Mouse (Mus musculus) A20 (cell line): ENCODE data around the gene Tmem63b.

Experiments used
- DNase-seq: peaks from one replicate; pipeline ENCODE4 v3.0.0-alpha.2; 2011; ENCODE audit warnings: low read depth, low spot score

Tmem63b gene

DNA sequence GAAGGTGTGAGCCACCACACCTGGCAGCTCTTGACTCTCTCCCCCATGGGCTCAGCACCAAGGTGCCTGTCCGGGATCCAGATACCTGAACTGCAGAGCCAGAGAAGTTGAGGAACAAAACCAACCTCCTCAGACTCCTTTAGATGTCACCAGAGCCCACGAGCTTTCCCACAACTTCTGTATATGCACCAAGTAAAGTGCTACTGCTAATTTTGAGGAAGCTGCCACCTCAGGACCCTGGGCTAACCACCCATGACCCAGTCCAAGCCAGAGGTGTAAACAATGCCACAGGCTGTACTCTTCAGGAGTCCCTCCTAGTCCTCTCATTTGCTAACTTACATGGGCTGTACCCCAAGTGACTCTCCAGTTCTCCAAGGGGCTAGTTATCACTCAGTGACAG is 14.1 kb downstream of the Tmem63b start:
- no peak for DNase-seq

DNA sequence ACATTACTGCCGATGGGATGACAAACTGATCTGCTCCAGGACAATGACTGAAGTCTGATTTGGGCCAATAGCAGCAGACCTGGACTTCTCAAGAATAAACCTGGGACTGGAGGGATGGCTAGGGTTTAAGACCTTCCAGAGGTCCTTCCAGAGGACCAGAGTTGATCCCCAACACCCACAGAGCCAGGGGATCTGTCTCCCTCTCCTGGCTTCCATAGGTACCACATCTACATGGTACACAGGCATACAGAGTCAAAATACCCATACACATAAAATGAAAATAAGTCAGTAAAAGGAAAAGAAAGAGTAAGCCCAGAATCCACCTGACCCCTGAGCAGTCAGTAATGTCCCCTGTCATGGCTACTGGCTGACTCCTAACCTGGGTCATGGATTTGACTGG is 14.9 kb downstream of the Tmem63b start:
- DNase-seq: no peak

DNA sequence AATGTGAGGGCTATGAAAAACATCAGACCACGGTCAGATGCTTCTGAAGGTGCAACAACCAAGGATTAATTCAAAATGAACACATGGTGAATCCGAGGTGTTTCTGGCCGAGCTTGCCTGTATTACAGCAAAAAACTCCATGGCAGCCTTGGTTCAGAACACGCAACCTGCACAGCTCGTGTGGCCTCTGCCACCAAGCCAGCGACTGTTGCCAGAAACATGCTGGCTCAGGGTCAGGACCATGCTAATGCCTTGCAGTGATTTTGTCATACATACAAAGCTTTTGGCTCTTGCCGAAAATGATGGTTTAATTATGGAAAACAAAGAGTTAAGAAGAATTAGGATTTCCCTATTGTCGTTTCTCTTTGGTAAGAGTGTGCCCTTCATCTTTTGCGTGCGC is 18.7 kb downstream of the Tmem63b start:
- DNase-seq: no peak

DNA sequence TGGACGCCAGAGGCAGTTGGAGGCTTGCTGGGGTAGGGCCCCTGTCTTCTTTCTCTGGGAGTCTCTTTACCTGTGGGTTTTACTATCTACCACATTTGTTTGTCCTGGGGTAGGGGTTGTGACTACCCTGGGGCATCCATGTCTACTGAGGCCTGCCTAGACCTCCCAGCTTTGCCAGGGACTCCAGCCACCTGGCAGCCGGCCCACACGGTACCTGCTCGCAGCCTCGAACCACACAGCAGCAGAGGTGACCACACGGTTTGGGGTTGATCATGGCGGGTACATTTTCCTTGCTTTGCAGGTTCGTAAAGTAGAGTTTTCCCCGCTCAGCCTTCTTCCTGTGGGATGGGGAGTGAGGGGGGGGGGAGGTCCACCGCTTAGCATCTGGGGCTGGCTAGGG is 19.2 kb downstream of the Tmem63b start:
- DNase-seq: no peak

DNA sequence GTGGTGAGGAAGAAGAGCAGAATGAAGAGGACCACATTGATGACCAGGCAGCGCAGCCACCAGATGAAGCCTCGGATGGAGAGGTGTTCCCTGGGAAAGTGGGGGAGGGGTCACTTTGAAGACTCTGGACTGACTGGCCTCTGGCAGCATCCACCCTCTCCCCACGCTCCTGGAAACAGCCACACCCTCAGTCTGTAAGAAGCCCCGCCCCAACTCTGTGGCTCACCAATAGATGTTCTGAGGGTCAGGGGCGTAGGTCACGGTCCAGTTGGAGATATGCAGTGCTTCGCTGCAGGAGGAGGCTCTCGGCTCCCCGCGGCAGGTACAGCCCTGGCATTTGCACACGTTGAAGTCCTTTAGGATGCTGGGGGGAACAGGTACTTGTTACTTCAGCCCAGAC is 20.6 kb downstream of the Tmem63b start:
- no peak for DNase-seq

DNA sequence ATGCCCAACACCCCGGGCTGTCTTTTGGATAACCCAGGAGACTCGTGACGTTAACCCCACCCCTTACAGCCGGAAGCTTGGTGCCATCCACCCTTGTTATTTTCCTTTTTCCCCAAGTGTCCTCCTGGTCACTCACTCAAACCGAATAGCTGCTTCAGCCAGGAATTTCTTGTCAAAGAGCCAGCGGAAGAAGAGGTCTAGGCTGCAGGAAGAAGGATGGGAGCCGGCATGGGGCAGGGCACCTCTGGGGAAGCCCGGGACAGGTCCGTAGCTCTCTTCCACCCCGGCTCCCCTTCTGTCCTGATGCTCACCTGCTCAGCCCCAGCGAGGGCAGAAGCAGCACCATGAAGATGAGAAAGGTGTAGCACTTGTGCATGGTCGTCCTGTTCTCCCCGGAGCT is 22.1 kb downstream of the Tmem63b start:
- no peak for DNase-seq

DNA sequence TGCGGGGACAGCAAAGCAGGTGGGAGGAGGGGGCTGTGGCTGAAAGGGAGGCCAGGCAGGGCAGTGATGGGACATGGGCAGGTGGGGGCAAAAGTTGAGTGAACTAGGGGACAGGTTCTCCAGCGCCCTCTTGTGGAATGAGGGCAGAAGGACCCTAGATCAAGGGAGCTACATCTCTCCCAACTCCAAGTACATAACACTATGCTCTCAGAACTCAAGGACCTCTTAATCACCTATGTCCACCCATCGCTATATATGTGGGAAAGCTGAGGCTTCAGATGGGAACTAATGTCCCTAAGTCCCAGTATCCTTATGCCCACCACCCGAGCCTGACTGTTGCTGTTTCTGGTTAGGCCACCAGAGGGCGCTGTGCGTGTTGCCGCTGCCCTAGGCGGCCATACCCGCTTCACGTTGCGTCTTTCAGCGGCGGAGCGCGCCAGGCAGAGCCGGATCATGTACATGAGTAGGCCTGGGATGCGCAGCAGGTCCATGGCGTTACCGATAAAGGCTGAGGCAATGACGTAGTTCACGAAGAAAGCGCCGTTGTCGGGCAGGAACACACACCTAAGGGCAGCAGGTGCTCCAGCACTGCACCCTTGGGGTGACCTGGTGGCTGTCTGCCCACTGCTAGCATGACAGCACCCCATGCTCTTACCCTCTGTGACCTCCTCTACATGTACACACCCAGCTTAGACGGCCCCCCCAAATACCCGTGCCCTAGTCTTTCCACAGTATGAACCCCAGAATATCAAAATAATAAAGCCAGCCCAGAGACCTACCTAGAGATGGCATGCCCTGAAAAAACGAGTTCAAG is 23.4 kb downstream of the Tmem63b start:
- peak; percentile 86 for DNase-seq

DNA sequence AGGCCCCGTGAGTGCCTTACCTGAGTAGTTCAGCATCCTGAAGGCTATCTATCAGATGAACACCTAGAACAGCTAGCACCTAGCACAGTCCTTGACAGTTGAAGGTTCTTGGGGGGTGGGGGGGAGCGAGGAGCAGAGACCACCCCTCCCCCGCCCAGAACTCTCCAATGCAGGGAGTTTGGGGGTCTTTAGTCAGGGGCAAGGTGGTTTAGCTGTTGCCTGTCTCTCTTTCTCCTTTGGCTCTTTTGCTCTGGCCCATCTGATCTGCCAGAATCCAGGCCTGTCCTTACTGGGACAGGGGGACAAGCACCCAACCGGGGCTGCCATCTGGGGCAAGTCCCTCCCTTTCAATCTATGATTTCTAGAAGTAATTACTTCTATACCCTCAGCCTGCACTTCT is 27.5 kb downstream of the Tmem63b start, which contains the start of gene Capn11:
TSS of gene Capn11 (minus strand) at position 101 of the 400 bp plus-strand sequence.
- DNase-seq: no peak

DNA sequence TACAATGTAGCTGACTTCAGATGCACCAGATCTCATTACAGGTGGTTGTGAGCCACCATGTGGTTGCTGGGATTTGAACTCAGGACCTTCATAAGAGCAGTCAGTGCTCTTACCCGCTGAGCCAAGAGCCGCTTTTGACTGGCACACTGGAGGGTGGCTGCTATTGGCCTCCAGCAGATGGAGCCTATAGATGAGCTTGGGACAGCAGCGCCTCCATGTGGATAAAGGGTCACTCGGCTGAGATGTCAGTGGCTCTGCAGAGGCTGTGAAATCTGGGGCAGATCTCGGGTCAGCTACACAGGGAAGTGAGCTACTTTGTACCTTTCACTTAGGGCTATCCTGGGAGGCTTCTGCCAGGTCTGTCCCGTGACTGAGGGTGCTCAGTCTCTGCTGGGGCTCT is 30.9 kb downstream of the Tmem63b start:
- DNase-seq: no peak

DNA sequence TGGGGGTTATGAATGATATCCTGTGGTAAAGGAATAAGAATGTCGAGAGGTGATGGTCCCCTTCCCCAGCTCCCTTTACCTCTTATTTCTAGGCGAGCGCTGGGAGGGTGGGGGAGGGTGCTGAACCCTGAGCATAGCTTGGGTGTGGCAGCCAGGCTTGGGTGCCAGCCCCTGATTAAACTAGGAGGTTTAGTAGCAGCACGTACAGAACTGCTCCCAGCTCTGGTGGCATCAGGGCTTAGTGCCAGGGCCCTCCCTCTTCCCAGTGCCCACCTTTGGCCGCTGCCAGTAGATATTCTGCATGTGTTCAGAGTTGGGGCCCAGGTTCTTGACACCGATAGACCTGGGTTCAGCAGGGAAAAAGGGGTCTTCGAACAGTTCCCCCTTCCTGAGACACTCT is 33.5 kb downstream of the Tmem63b start:
- DNase-seq: no peak

DNA sequence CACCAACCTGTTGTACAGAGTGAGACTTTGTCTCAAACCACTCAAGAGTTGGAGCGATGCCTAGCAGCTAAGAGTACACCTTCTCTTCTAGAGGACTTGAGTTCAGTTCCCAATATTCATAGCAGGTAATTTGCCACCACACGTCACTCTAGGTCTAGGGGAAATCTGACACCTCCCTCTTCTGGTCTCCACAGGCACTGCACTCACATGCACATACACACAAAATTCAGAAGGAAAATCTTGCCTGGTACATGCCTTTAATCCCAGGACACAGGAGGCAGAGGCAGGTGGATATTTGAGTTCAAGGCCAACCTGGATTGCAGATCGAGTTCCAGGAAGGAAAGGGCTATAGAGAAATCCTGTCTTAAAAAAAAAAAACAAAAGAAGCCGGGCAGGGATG is 42.5 kb downstream of the Tmem63b start:
- no peak for DNase-seq

DNA sequence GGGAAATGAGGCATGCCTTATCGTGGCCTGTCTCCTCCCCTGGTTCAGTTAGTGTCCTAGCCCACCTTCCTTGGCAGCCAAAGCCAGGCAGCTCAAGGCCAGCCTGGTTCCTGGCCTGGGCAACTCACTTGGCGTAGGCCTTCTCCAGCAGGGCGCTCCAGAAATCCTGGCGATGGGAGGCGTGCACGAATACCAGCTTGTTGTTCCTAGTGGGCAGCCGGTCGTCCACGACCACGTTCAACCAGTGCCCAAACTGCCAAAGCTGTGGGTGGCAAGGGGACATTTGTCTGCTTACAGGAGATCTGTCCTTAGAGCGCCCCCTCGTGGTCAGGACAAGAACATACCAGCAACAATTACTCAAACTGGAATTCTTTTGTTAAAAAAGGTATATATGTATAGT is 44.0 kb downstream of the Tmem63b start:
- peak; percentile 57 for DNase-seq

DNA sequence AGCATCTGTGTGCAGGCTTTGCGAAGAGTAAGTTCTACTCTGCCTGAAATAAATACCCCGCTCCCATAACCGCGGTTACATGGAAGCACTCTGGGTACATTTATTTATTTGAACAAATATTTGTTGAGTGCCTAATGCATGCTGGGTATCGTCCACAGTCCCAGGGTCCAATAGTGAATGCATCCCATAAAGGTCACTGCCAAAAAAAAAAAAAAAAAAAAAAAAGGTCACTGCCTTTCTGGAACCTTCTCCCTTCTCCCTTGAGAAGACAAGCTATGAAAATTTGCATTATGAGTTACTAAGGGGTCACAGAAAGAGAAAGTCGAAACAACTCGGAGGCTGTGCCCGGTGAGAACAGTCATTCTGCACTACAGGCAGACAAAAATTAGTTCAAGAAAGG is 44.7 kb downstream of the Tmem63b start:
- DNase-seq: no peak

DNA sequence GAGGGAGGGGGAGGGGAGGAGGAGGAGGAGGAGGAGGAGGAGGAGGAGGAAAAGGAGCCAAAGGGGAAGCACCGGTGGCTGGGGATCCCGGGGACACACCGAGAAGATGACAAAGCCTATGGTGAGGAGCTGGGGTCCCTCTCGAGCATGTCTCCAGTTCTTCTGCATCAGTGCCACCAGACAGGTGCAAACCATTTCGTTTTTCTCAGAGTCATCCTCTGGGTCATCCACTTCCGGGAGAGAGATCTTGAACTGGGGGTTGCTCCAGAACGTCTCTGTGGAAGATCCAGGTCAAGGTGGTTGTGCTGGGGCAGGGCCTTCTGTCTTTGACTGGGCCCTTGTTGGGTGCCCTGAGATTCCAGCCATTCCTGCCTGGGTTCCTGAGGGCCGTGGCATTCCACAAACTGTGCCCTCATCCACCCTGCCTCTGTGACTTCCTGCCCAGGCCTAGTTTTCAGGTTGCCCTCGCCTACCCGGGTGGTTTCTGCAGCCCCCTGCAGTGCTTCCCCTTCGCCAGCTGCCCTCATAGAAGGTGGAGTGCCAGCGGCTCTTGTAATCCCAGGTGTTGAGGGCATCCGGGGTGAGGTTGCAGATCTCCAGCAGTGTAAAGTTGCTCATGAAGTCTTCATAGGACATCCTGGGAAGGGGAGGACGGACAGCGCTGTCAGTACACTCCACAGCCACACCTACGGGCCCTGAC is 48.0 kb downstream of the Tmem63b start:
- no peak for DNase-seq

DNA sequence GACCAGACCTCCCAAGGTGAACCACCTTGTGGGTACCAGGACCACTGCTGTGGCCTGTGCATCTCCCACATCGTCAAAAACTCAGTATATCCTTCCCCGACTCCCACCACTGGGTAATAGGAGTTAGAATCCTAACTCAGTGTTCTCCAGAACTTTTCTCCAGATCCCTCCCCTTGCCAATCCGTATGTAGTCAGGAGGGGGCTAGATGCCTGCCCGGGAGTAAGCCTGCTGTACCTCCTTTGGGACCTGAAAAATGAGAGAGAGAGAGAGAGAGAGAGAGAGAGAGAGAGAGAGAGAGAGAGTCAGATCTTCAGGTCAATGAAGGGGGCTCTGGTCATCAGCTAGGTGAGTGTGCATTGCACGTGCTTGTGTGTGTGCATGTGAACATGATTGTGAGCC is 52.7 kb downstream of the Tmem63b start:
- no peak for DNase-seq

DNA sequence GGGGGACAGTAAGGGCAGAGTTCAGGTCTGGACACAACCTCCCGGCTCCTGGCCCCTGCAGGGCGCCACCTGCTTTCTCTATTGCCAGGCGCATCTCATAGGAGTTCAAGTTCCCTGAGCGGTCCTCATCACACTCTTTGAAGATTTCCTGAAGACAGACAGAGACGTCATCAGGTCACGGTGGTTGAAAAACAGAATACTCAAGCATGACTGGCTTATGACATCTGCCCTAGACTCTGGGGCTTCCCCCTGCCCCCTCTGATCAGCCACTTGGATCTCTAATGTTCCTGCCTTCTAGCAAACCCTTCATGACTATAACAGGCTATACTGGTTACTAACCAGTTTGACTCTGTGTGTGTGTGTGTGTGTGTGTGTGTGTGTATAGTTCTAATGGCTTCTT is 54.8 kb downstream of the Tmem63b start:
- peak; percentile 49 for DNase-seq

DNA sequence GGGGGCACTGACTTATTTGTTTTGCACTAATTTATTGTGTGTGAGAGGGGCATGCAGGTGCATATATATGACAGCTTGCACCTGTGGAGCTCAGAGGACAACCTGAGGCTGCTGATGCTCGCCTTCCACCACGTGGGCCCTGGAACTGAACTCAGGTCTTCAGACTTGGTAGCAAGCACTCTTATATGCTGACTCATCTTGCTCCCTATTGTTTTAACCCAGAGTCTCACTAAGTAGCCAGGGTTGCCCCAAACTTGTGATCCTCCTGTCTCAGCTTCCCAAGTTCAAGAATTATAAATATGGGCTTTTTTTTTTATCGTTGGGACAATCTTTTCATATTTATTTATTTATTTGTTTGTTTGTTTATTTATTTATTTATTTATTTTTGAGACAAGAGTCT is 55.7 kb downstream of the Tmem63b start:
- DNase-seq: no peak

DNA sequence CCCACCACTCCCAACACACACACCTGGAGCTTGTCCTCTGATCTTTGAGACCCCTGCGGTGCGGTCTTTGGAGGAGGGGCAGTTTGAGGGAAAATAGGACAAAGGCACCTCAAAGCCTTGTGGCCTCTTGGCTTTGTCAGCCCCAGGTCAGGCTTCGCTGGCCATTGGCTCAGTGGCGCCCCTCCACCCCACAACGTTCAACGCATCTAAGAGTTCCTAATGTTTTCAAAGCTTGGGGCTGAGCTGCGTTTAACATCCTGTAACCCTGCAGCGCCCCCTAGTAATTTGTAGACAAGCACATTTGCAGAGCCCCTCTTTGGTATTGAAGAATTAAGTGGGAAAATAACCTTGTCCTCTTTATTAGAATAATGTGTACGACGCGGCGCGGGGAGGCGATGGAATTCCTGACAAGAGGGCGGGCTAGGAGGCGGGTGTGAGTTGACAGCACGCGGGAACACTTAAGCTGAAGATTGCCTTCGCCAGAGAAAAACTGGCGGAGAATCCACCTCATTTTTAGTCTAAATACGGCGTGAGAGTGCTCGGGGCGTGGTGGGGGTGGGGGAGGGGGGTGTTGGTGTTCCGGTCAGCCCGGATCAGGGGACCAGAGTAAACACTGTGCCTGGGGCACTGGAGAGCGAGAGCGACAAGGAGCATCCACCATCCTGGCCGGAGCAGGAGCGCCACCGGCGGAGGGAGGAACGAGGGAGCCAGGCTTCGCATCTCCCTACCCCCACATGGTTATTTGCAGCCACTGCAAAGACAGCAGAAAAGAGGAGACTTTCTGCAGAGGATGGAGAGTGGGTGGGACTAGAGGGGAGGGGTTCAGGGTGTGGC is 56.6 kb downstream of the Tmem63b start:
- DNase-seq: peak; percentile 59

DNA sequence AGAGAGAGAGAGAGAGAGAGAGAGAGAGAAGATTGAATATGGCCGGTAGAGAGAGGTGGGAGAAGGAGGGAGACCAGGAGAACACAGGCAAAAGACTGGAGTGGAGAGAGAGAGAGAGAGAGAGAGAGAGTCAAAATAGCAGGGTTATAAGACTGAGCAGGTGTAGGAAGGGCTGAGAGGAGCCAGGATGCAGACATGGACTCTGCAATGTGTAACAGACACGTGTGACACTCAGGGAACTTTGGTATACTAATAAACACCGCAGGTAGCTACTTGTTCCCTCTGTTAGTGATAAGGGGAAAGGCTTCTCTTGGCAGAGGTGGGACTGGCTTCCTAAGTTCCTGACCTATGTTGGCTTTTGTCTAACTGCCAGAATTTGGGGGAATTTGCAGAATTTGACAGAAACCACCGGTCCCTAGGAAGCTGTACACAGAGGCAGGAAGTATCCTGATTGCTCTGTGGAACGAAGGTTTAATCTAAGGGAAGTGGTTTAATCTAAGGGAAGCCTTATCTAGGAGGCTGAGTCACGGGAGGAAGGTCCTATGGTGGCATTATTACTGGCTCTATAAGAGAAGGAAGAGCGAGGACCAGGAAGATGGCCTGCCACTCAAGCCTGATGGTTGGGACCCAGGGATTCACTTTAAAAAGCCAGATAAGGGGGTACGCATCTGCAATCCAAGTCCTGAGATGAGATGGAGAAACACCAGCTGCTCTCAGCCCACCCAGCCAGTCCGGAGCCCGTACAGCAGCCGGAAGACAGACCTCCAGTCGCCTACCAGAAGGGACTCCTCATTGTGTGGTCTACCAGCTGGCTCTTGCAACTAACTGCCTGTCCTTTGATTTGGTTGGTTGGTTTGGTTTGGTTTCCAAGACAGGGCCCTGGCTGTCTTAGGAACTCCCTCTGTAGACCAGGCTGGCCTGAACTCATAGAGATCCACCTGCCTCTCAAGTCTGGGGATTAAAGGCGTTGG is 57.5 kb downstream of the Tmem63b start:
- DNase-seq: no peak

DNA sequence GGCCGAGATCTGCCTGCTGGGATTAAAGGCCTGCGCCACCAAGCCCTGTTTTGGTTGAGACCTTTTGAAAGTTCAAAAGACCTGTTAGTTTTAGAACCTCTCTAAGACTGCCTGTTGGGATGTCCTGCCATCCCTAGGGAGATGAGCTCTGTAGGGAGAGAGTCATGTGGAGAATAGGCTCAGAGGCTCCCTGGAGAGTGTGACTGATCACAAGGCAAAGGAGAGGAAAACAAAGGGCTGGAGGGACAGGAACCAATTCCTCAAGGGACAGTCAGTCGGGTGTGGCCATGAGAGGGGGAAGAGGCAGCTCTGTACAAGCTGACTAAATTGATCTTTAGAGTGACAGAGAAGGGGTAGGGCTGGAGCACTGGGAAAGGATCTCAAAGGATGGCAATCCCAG is 58.5 kb downstream of the Tmem63b start:
- no peak for DNase-seq

DNA sequence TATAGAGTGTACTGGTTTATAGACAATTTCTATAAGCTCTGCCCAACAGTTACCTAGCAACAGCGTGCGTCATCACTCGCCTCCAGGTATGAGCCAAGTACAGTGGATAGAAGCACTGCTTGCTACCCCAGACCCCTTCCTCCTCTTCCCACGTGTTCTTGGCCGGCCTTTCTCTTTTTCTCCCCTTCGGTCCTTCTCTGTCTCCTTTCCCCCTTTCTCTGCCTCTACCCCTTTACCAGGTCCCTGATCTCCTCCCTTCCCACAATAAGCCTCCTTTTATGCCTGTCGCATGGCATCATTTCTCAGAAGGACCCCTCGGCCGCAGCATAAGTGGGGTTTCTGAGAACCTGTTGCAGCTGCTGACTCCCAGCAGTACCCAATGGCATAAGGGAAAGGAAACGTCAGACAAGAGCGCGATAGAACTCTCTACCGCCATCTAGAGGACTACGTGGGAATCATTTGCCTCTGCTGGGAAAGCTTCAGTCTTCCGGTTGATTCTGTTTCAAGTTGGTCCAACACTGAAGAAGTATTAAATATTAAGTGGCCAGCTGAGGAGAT is 60.0 kb downstream of the Tmem63b start:
- DNase-seq: peak; percentile 90
